15 mouse cellular contexts compared by ENCODE assay signal in the genomic region with DNA sequence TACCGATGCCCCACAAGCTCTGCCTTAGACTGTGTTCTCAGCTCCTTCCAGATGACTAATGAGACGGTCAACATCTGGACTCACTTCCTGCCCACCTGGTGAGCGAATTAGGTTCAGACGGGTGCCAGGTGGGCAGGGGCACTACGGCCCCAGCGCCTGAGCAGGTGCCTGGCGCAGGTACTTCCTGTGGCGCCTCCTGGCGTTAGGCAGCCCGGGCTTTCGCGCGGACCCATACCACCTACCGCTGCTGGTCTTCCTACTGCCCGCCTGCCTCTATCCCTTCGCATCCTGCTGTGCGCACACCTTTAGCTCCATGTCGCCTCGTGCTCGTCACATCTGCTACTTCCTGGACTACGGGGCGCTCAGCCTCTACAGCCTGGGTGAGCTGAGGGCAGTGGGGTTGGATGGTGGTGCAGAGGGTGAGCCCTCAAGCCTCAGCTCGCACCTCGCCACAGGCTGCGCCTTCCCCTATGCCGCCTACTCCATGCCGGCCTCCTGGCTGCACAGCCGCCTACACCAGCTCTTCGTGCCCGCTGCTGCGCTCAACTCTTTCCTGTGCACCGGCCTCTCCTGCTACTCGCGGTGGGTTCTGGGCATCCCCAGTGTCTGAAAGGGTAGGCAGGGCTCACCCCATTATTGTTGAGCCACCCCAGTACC. TPM values are rescaled to one million over a fixed set of nuclear protein-coding genes. Genes with fewer than 3 reads are reported as not detected.
DNase-seq lines count a peak whose midpoint lies in the region; ATAC-seq and TF ChIP-seq lines count a peak whose summit lies in the region.
"Had no signal": no experiment of that assay in that cellular context is flagged by ENCODE, and none has a peak within 500 bp of the region (broad histone marks: within the 10 kb centered on the region; RNA-seq: fewer than 3 reads in every experiment).

No protein-coding gene starts in this region.

- no peak overlapping the region for H3K4me3 ChIP-seq in hindbrain, embryonic 11.5 days (ENCODE audit: low read depth, low read length)
- no peak overlapping the region for H3K4me3 ChIP-seq in hindbrain, postnatal 0 days (ENCODE audit: low read length)
- no peak overlapping the region for H3K4me3 ChIP-seq in neural tube, embryonic 11.5 days (ENCODE audit: low read depth, low read length)
- H3K4me3 ChIP-seq in hindbrain, embryonic 15.5 days = no peak overlapping the region
- H3K4me3 ChIP-seq in stomach, postnatal 0 days (ENCODE audit: low read depth, low read length) = no peak overlapping the region
- H3K4me3 ChIP-seq in lung, postnatal 0 days (ENCODE audit: low read depth, low read length) = no peak overlapping the region
- H3K4me3 ChIP-seq in kidney, adult 2 months (ENCODE audit: insufficient read depth, low read depth, low read length) = no peak overlapping the region

- no peaks in the 10 kb centered on the region for H3K9me3 ChIP-seq in hindbrain, embryonic 11.5 days (ENCODE audit: control insufficient read depth, low read length)
- no peaks in the 10 kb centered on the region for H3K9me3 ChIP-seq in hindbrain, postnatal 0 days (ENCODE audit: low read length)
- no peaks in the 10 kb centered on the region; the same call in 1 of the 2 replicates for H3K9me3 ChIP-seq in neural tube, embryonic 11.5 days (ENCODE audit: control insufficient read depth, low read length)
- H3K9me3 ChIP-seq in hindbrain, embryonic 15.5 days = no peaks in the 10 kb centered on the region
- no peaks in the 10 kb centered on the region for H3K9me3 ChIP-seq in stomach, postnatal 0 days (ENCODE audit: control insufficient read depth, low read length)
- no peaks in the 10 kb centered on the region for H3K9me3 ChIP-seq in lung, postnatal 0 days (ENCODE audit: low read length)

- TF ChIP-seq POLR2A in kidney, adult 2 months (IDR thresholded peaks at IDR 0.05; ENCODE audit: low read depth, low read length) = no peak

- whole genome bisulfite sequencing in hindbrain, embryonic 11.5 days = 39% methylated on average over 34 of the region's 34 CpGs
- 42% methylated on average over 34 of the region's 34 CpGs for WGBS in hindbrain, postnatal 0 days
- WGBS in neural tube, embryonic 11.5 days = 34% methylated on average over 34 of the region's 34 CpGs
- 34% methylated on average over 34 of the region's 34 CpGs for WGBS in hindbrain, embryonic 15.5 days
- whole genome bisulfite sequencing in stomach, postnatal 0 days = 51% methylated on average over 34 of the region's 34 CpGs
- 47% methylated on average over 34 of the region's 34 CpGs for WGBS in lung, postnatal 0 days
- 56% methylated on average over 34 of the region's 34 CpGs for WGBS in kidney, adult 2 months

- ATAC-seq in hindbrain, embryonic 11.5 days (ENCODE audit: low FRiP score) = no peak
- ATAC-seq in hindbrain, postnatal 0 days = no peak
- ATAC-seq in neural tube, embryonic 11.5 days (ENCODE audit: insufficient read depth, low FRiP score, low TSS enrichment) = 0 out of 2 replicates have a peak, but pooled peaks have one; percentile 4
- no peak for ATAC-seq in hindbrain, embryonic 15.5 days (ENCODE audit: low FRiP score, low read depth)
- ATAC-seq in stomach, postnatal 0 days (ENCODE audit: low FRiP score, low TSS enrichment) = no peak
- ATAC-seq in lung, postnatal 0 days = no peak
- ATAC-seq: midbrain, embryonic 16.5 days had no signal

- H3K9ac ChIP-seq in hindbrain, embryonic 11.5 days (ENCODE audit: low read depth, low read length) = 0 out of 2 replicates have a peak overlapping the region, but pooled peaks have one; percentile 45
- H3K9ac ChIP-seq in hindbrain, postnatal 0 days (replicated peaks; ENCODE audit: low read length) = no peak overlapping the region
- H3K9ac ChIP-seq in neural tube, embryonic 11.5 days (ENCODE audit: low read length) = no peak overlapping the region
- H3K9ac ChIP-seq in hindbrain, embryonic 15.5 days = no peak overlapping the region
- no peak overlapping the region for H3K9ac ChIP-seq in stomach, postnatal 0 days (ENCODE audit: low read length)
- no peak overlapping the region for H3K9ac ChIP-seq in lung, postnatal 0 days (replicated peaks; ENCODE audit: low read depth)

- peaks cover 9% of the 10 kb centered on the region for H3K27me3 ChIP-seq in hindbrain, embryonic 11.5 days (ENCODE audit: control insufficient read depth, insufficient read depth, low read length)
- no peaks in the 10 kb centered on the region for H3K27me3 ChIP-seq in hindbrain, postnatal 0 days (ENCODE audit: insufficient read depth, low read length)
- H3K27me3 ChIP-seq in neural tube, embryonic 11.5 days (ENCODE audit: control insufficient read depth, insufficient read depth, low read length) = peaks cover 15% of the 10 kb centered on the region
- 0 out of 2 replicates have a peak, but pooled peaks cover 7% of the 10 kb centered on the region for H3K27me3 ChIP-seq in hindbrain, embryonic 15.5 days
- H3K27me3 ChIP-seq in stomach, postnatal 0 days (ENCODE audit: control insufficient read depth, insufficient read depth, low read length) = no peaks in the 10 kb centered on the region
- 0 out of 2 replicates have a peak, but pooled peaks cover 3% of the 10 kb centered on the region for H3K27me3 ChIP-seq in lung, postnatal 0 days (replicated peaks; ENCODE audit: insufficient read depth, low read length)
- no peaks in the 10 kb centered on the region for H3K27me3 ChIP-seq in kidney, adult 2 months (replicated peaks; ENCODE audit: control insufficient read depth, insufficient read depth, low read length)

- H3K27ac ChIP-seq in hindbrain, embryonic 11.5 days (ENCODE audit: low read depth, low read length) = no peak overlapping the region
- H3K27ac ChIP-seq in hindbrain, postnatal 0 days = no peak overlapping the region
- no peak overlapping the region for H3K27ac ChIP-seq in neural tube, embryonic 11.5 days (ENCODE audit: low read depth, low read length)
- no peak overlapping the region for H3K27ac ChIP-seq in hindbrain, embryonic 15.5 days (replicated peaks)
- H3K27ac ChIP-seq in stomach, postnatal 0 days (replicated peaks) = no peak overlapping the region
- no peak overlapping the region for H3K27ac ChIP-seq in lung, postnatal 0 days (ENCODE audit: low read length)
- H3K27ac ChIP-seq in kidney, adult 2 months (ENCODE audit: insufficient read depth, low read depth, low read length) = no peak overlapping the region

- H3K4me1 ChIP-seq in hindbrain, embryonic 11.5 days (replicated peaks; ENCODE audit: control insufficient read depth, insufficient read depth, low read length) = no peaks in the 10 kb centered on the region; the same call in 1 of the 2 replicates
- H3K4me1 ChIP-seq in hindbrain, postnatal 0 days (ENCODE audit: insufficient read depth, low read length) = no peaks in the 10 kb centered on the region
- no peaks in the 10 kb centered on the region for H3K4me1 ChIP-seq in neural tube, embryonic 11.5 days (ENCODE audit: control insufficient read depth, insufficient read depth, low read length)
- H3K4me1 ChIP-seq in hindbrain, embryonic 15.5 days (replicated peaks) = no peaks in the 10 kb centered on the region; the same call in 1 of the 2 replicates
- H3K4me1 ChIP-seq in stomach, postnatal 0 days (replicated peaks; ENCODE audit: control insufficient read depth, insufficient read depth) = peaks cover 3% of the 10 kb centered on the region; the same call in 1 of the 2 replicates
- peaks cover 5% of the 10 kb centered on the region; the same call in 1 of the 2 replicates for H3K4me1 ChIP-seq in lung, postnatal 0 days (ENCODE audit: insufficient read depth, low read depth, low read length)
- no peaks in the 10 kb centered on the region for H3K4me1 ChIP-seq in kidney, adult 2 months (ENCODE audit: control insufficient read depth, insufficient read depth, low read length)

- TF ChIP-seq EP300 in stomach, postnatal 0 days (optimal IDR thresholded peaks at IDR 0.05) = no peak
- TF ChIP-seq EP300 in lung, postnatal 0 days (IDR thresholded peaks at IDR 0.05) = no peak

- TF ChIP-seq CTCF in hindbrain, postnatal 0 days (IDR thresholded peaks at IDR 0.05; ENCODE audit: low read depth) = no peak
- TF ChIP-seq CTCF in stomach, postnatal 0 days (IDR thresholded peaks at IDR 0.05; ENCODE audit: low read depth) = peak; percentile 15; the same call in 1 of the 2 replicates
- no peak for TF ChIP-seq CTCF in lung, postnatal 0 days (IDR thresholded peaks at IDR 0.05)
- no peak for TF ChIP-seq CTCF in kidney, adult 2 months (conservative IDR thresholded peaks at IDR 0.05; ENCODE audit: insufficient read depth, insufficient read length, low read depth, low read length)

- H3K4me2 ChIP-seq in hindbrain, embryonic 11.5 days (replicated peaks; ENCODE audit: low read depth, low read length) = 0 out of 2 replicates have a peak overlapping the region, but pooled peaks have one; percentile 5
- H3K4me2 ChIP-seq in hindbrain, postnatal 0 days (ENCODE audit: low read depth, low read length) = no peak overlapping the region
- H3K4me2 ChIP-seq in neural tube, embryonic 11.5 days (ENCODE audit: low read depth) = no peak overlapping the region
- peak overlapping the region; percentile 47 for H3K4me2 ChIP-seq in hindbrain, embryonic 15.5 days
- H3K4me2 ChIP-seq in stomach, postnatal 0 days (replicated peaks; ENCODE audit: low read depth) = no peak overlapping the region
- no peak overlapping the region for H3K4me2 ChIP-seq in lung, postnatal 0 days (replicated peaks; ENCODE audit: low read depth, low read length)

- no peak for DNase-seq in hindbrain, embryonic 11.5 days (ENCODE audit: low spot score)
- DNase-seq in hindbrain, postnatal 0 days (ENCODE audit: low spot score) = no peak
- no peak for DNase-seq in neural tube, embryonic 11.5 days (ENCODE audit: low spot score)
- no peak for DNase-seq in neural tube, embryonic 10.5 days (ENCODE audit: extremely low spot score, low spot score)
- DNase-seq in stomach, postnatal 0 days (ENCODE audit: low spot score) = no peak
- DNase-seq in lung, postnatal 0 days (ENCODE audit: low spot score) = no peak
- DNase-seq in kidney, adult 2 months = no peak
- DNase-seq: kidney, postnatal 4 days; spleen, adult 18-20 months had no signal

- peaks cover 2% of the 10 kb centered on the region; the same call in 1 of the 2 replicates for H3K36me3 ChIP-seq in hindbrain, embryonic 11.5 days (ENCODE audit: control insufficient read depth, insufficient read depth, low read length)
- peaks cover 12% of the 10 kb centered on the region for H3K36me3 ChIP-seq in hindbrain, postnatal 0 days (ENCODE audit: insufficient read depth, low read length)
- H3K36me3 ChIP-seq in neural tube, embryonic 11.5 days (ENCODE audit: control insufficient read depth, insufficient read depth, low read length) = peaks cover 9% of the 10 kb centered on the region
- peaks cover 22% of the 10 kb centered on the region for H3K36me3 ChIP-seq in hindbrain, embryonic 15.5 days
- H3K36me3 ChIP-seq in stomach, postnatal 0 days (ENCODE audit: control insufficient read depth, insufficient read depth, low read length) = peaks cover 14% of the 10 kb centered on the region; the same call in 1 of the 2 replicates
- H3K36me3 ChIP-seq in lung, postnatal 0 days (ENCODE audit: insufficient read depth, low read length) = peaks cover 9% of the 10 kb centered on the region; the same call in 1 of the 2 replicates
- no peaks in the 10 kb centered on the region; the same call in 1 of the 2 replicates for H3K36me3 ChIP-seq in kidney, adult 2 months (ENCODE audit: control insufficient read depth, insufficient read depth, low read length)

RNA-seq across cellular contexts. Expression of a gene that starts 1.4 kb away (rescaled TPM):
- polyA plus RNA-seq in hindbrain, embryonic 11.5 days (2014; fragmentation: Nextera tagmentation; extraction: Ambion mirVana) = 1.3 and 1.6 TPM in 2 replicates
- 8.3 and 10.1 TPM in 2 replicates for total RNA-seq in hindbrain, postnatal 0 days (2014; rRNA removed)
- 8.6 and 10.3 TPM in 2 replicates for polyA plus RNA-seq in hindbrain, postnatal 0 days (2015; fragmentation: Nextera tagmentation; extraction: Ambion mirVana)
- polyA plus RNA-seq in neural tube, embryonic 11.5 days (2014; fragmentation: Nextera tagmentation; extraction: Ambion mirVana) = 1.1 and 1.2 TPM in 2 replicates
- 1.9 and 2.3 TPM in 2 replicates for polyA plus RNA-seq in hindbrain, embryonic 15.5 days (2015; fragmentation: Nextera tagmentation; extraction: Ambion mirVana)
- polyA plus RNA-seq in stomach, postnatal 0 days (2015; fragmentation: Nextera tagmentation; extraction: Ambion mirVana) = 12.3 and 16.2 TPM in 2 replicates
- polyA plus RNA-seq in lung, postnatal 0 days (2015; fragmentation: Nextera tagmentation; extraction: Ambion mirVana) = 4.3 and 5.3 TPM in 2 replicates
- 3.6 and 5.9 TPM in 2 replicates for polyA plus RNA-seq in kidney, adult 2 months (2012; rRNA removed)
- total RNA-seq: common myeloid progenitor, adult 5-6 weeks; MEL had no signal

RNA-seq across cellular contexts. Expression of a gene that starts 6.7 kb away (rescaled TPM):
- 0.26 TPM in 1 of 2 replicates, not detected in the other for polyA plus RNA-seq in hindbrain, embryonic 11.5 days (2014; fragmentation: Nextera tagmentation; extraction: Ambion mirVana)
- total RNA-seq in hindbrain, postnatal 0 days (2014; rRNA removed) = not detected in 2 replicates
- 0.15 TPM in 1 of 2 replicates, not detected in the other for polyA plus RNA-seq in hindbrain, postnatal 0 days (2015; fragmentation: Nextera tagmentation; extraction: Ambion mirVana)
- polyA plus RNA-seq in neural tube, embryonic 11.5 days (2014; fragmentation: Nextera tagmentation; extraction: Ambion mirVana) = 0.31 TPM in 1 of 2 replicates, not detected in the other
- not detected in 2 replicates for polyA plus RNA-seq in hindbrain, embryonic 15.5 days (2015; fragmentation: Nextera tagmentation; extraction: Ambion mirVana)
- 199 and 225 TPM in 2 replicates for polyA plus RNA-seq in stomach, postnatal 0 days (2015; fragmentation: Nextera tagmentation; extraction: Ambion mirVana)
- 0.14 and 0.39 TPM in 2 replicates for polyA plus RNA-seq in lung, postnatal 0 days (2015; fragmentation: Nextera tagmentation; extraction: Ambion mirVana)
- 3.2 and 3.5 TPM in 2 replicates for polyA plus RNA-seq in kidney, adult 2 months (2012; rRNA removed)
- total RNA-seq: common myeloid progenitor, adult 5-6 weeks; heart, postnatal 25 days; MEL had no signal
- polyA plus RNA-seq: midbrain, embryonic 16.5 days had no signal

RNA-seq across cellular contexts. Expression of a gene that starts 12.7 kb away (rescaled TPM):
- polyA plus RNA-seq in hindbrain, embryonic 11.5 days (2014; fragmentation: Nextera tagmentation; extraction: Ambion mirVana) = not detected in 2 replicates
- not detected in 2 replicates for total RNA-seq in hindbrain, postnatal 0 days (2014; rRNA removed)
- not detected in 2 replicates for polyA plus RNA-seq in hindbrain, postnatal 0 days (2015; fragmentation: Nextera tagmentation; extraction: Ambion mirVana)
- not detected in 2 replicates for polyA plus RNA-seq in neural tube, embryonic 11.5 days (2014; fragmentation: Nextera tagmentation; extraction: Ambion mirVana)
- polyA plus RNA-seq in hindbrain, embryonic 15.5 days (2015; fragmentation: Nextera tagmentation; extraction: Ambion mirVana) = not detected in 2 replicates
- polyA plus RNA-seq in stomach, postnatal 0 days (2015; fragmentation: Nextera tagmentation; extraction: Ambion mirVana) = 20.1 and 24.9 TPM in 2 replicates
- polyA plus RNA-seq in lung, postnatal 0 days (2015; fragmentation: Nextera tagmentation; extraction: Ambion mirVana) = not detected in 2 replicates
- not detected in 2 replicates for polyA plus RNA-seq in kidney, adult 2 months (2012; rRNA removed)
- total RNA-seq: common myeloid progenitor, adult 5-6 weeks; gastrocnemius, postnatal 4 days; heart, postnatal 25 days; MEL had no signal

RNA-seq across cellular contexts. Expression of a gene that starts 18.4 kb away (rescaled TPM):
- not detected in 2 replicates for polyA plus RNA-seq in hindbrain, embryonic 11.5 days (2014; fragmentation: Nextera tagmentation; extraction: Ambion mirVana)
- total RNA-seq in hindbrain, postnatal 0 days (2014; rRNA removed) = not detected in 2 replicates
- not detected in 2 replicates for polyA plus RNA-seq in hindbrain, postnatal 0 days (2015; fragmentation: Nextera tagmentation; extraction: Ambion mirVana)
- polyA plus RNA-seq in neural tube, embryonic 11.5 days (2014; fragmentation: Nextera tagmentation; extraction: Ambion mirVana) = not detected in 2 replicates
- polyA plus RNA-seq in hindbrain, embryonic 15.5 days (2015; fragmentation: Nextera tagmentation; extraction: Ambion mirVana) = not detected in 2 replicates
- 0.64 TPM in 1 of 2 replicates, not detected in the other for polyA plus RNA-seq in stomach, postnatal 0 days (2015; fragmentation: Nextera tagmentation; extraction: Ambion mirVana)
- polyA plus RNA-seq in lung, postnatal 0 days (2015; fragmentation: Nextera tagmentation; extraction: Ambion mirVana) = not detected in 2 replicates
- polyA plus RNA-seq in kidney, adult 2 months (2012; rRNA removed) = 0.61 TPM in 1 of 2 replicates, not detected in the other
- total RNA-seq: common myeloid progenitor, adult 5-6 weeks; heart, postnatal 25 days; MEL had no signal

RNA-seq across cellular contexts. Expression of a gene that starts 29.8 kb away (rescaled TPM):
- polyA plus RNA-seq in hindbrain, embryonic 11.5 days (2014; fragmentation: Nextera tagmentation; extraction: Ambion mirVana) = 42.0 and 44.5 TPM in 2 replicates
- 78.8 and 98.1 TPM in 2 replicates for total RNA-seq in hindbrain, postnatal 0 days (2014; rRNA removed)
- polyA plus RNA-seq in hindbrain, postnatal 0 days (2015; fragmentation: Nextera tagmentation; extraction: Ambion mirVana) = 42.9 and 43.0 TPM in 2 replicates
- polyA plus RNA-seq in neural tube, embryonic 11.5 days (2014; fragmentation: Nextera tagmentation; extraction: Ambion mirVana) = 48.8 and 57.2 TPM in 2 replicates
- 62.5 and 64.0 TPM in 2 replicates for polyA plus RNA-seq in hindbrain, embryonic 15.5 days (2015; fragmentation: Nextera tagmentation; extraction: Ambion mirVana)
- 15.9 and 19.0 TPM in 2 replicates for polyA plus RNA-seq in stomach, postnatal 0 days (2015; fragmentation: Nextera tagmentation; extraction: Ambion mirVana)
- 19.7 and 19.8 TPM in 2 replicates for polyA plus RNA-seq in lung, postnatal 0 days (2015; fragmentation: Nextera tagmentation; extraction: Ambion mirVana)
- 47.8 and 54.6 TPM in 2 replicates for polyA plus RNA-seq in kidney, adult 2 months (2012; rRNA removed)

Comparison
In these comparisons a context has a peak if more than half of its experiments do, and no peak if none do; other contexts are left out.
1. H3K4me2 ChIP-seq: peak in hindbrain, embryonic 11.5 days (single experiment) and hindbrain, embryonic 15.5 days (single experiment); none in hindbrain, postnatal 0 days (single experiment), neural tube, embryonic 11.5 days (single experiment), stomach, postnatal 0 days (single experiment) and lung, postnatal 0 days (single experiment).
2. RNA of a gene that starts 6.7 kb away (polyA plus RNA-seq): 199 to 225 TPM in stomach, postnatal 0 days; 3.2 to 3.5 TPM in kidney, adult 2 months, 0.31 TPM in neural tube, embryonic 11.5 days, 0.26 TPM in hindbrain, embryonic 11.5 days, 0.15 TPM in hindbrain, postnatal 0 days, 0.14 to 0.39 TPM in lung, postnatal 0 days and not detected in hindbrain, embryonic 15.5 days; every median in the first group is over 10 times any median in the second.
3. RNA of a gene that starts 12.7 kb away (polyA plus RNA-seq): 20.1 to 24.9 TPM in stomach, postnatal 0 days; not detected in hindbrain, embryonic 11.5 days, not detected in hindbrain, postnatal 0 days, not detected in neural tube, embryonic 11.5 days, not detected in hindbrain, embryonic 15.5 days, not detected in lung, postnatal 0 days and not detected in kidney, adult 2 months; every median in the first group is over 10 times any median in the second.